Mouse (Mus musculus) heart, postnatal 4 days (tissue): ENCODE measurements around the gene Ubr7. TPM values are rescaled to one million over a fixed set of nuclear protein-coding genes. Genes with fewer than 3 reads are reported as not detected.
A peak's percentile ranks its signal among the peaks of the same experiment; 100 is the strongest.

Experiments used
- DNase-seq: peaks from one replicate; pipeline ENCODE4 v3.0.0; 2021
- total RNA-seq, 2 experiments: library from RNA; stranded (reverse); gene quantifications; 2 replicates each; pipeline ENCODE4 v1.2.3; 2021

Gene Ubr7
- total RNA-seq, 2 experiments from 2014 or later: 37.3 to 39.1 TPM

GRCm38 (mm10) chr12:102743589-102744574 lies 13.9 kb upstream of the Ubr7 start, which contains the start of the genes Moap1 and Tmem251:
Moap1 (minus strand) TSS chr12:102743661.
Tmem251 (plus strand) TSS chr12:102743762.
- DNase-seq: peak; percentile 91

- no peak for DNase-seq
These were observed 12.9 kb upstream of the Ubr7 start for GRCm38 (mm10) chr12:102744839-102745238.

GRCm38 (mm10) chr12:102748256-102748655 lies 9.5 kb upstream of the Ubr7 start:
- no peak for DNase-seq

GRCm38 (mm10) chr12:102756304-102756703 lies 1.5 kb upstream of the Ubr7 start:
- peak; percentile 46 for DNase-seq

- DNase-seq: peak; percentile 17
These were observed 595 bp upstream of the Ubr7 start for GRCm38 (mm10) chr12:102757055-102757688.

- no peak for DNase-seq
These were observed 613 bp downstream of the Ubr7 start, which contains the start of gene Gm20604 for GRCm38 (mm10) chr12:102758403-102758756. Gm20604 (minus strand) TSS chr12:102758672.

GRCm38 (mm10) chr12:102758936-102759335 lies 1.2 kb downstream of the Ubr7 start:
- no peak for DNase-seq

GRCm38 (mm10) chr12:102761668-102762067 lies 3.9 kb downstream of the Ubr7 start:
- DNase-seq: no peak

GRCm38 (mm10) chr12:102763696-102764095 lies 5.9 kb downstream of the Ubr7 start:
- DNase-seq: no peak

- DNase-seq: no peak
These were observed 11.2 kb downstream of the Ubr7 start for GRCm38 (mm10) chr12:102769000-102769399.

GRCm38 (mm10) chr12:102771601-102772000 lies 13.8 kb downstream of the Ubr7 start:
- no peak for DNase-seq

- DNase-seq: no peak
These were observed 14.9 kb downstream of the Ubr7 start for GRCm38 (mm10) chr12:102772676-102773075.

- no peak for DNase-seq
These were observed 18.3 kb downstream of the Ubr7 start for GRCm38 (mm10) chr12:102776035-102776434.

- no peak for DNase-seq
These were observed 20.4 kb downstream of the Ubr7 start for GRCm38 (mm10) chr12:102778151-102778550.

GRCm38 (mm10) chr12:102779452-102779851 lies 21.7 kb downstream of the Ubr7 start:
- peak; percentile 19 for DNase-seq

GRCm38 (mm10) chr12:102782841-102783240 lies 25.1 kb downstream of the Ubr7 start:
- no peak for DNase-seq

GRCm38 (mm10) chr12:102784899-102785592 lies 27.3 kb downstream of the Ubr7 start:
- DNase-seq: no peak

- no peak for DNase-seq
These were observed 27.8 kb downstream of the Ubr7 start for GRCm38 (mm10) chr12:102785593-102785985.

- no peak for DNase-seq
These were observed 30.2 kb downstream of the Ubr7 start for GRCm38 (mm10) chr12:102787927-102788326.

GRCm38 (mm10) chr12:102799528-102799927 lies 41.8 kb downstream of the Ubr7 start:
- no peak for DNase-seq

- DNase-seq: no peak
These were observed 57.1 kb downstream of the Ubr7 start for GRCm38 (mm10) chr12:102814858-102815257.

GRCm38 (mm10) chr12:102826399-102826798 lies 68.6 kb downstream of the Ubr7 start:
- no peak for DNase-seq

GRCm38 (mm10) chr12:102827119-102827518 lies 69.4 kb downstream of the Ubr7 start:
- DNase-seq: no peak
